Mouse (Mus musculus) mesoderm, embryonic 11.5 days (tissue): Measurements from ENCODE around the gene Hs1bp3.

ENCODE experiments used
- DNase-seq: peaks from one replicate; pipeline ENCODE4 v3.0.0-alpha.2; 2012; ENCODE audit warnings: low read depth, low spot score

Hs1bp3 gene

DNA sequence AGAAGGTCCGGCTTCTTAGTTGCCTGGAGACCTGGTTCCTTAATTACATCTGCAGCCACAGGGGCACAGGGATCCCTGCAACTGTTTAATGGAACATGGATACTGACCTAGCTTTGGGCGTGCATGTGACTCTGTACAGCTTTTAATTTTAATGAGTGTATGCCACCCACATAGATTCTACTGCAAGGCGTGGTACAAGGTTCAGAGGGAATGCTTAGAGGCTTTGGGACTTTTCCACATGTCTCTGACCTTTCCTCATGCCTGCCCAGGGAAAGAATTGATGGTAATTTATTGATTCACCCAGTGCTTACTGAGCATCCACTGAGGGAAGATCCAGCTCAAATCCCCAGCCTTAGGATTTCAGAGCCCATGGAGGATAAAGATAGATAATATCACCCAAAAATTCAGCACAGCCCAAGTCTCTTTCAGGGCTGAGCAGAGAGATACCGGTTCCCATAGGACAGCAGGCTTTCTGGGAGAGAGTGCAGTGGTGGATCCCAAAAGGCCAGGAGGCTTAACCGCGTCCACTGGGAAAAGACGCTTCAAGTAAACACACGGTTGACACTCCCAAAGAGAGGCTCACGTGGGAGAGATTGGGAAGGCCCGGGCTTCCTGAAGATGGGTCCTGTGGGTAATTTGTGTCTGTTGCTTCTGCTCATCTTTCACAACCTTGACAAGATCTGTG lies 23.5 kb downstream of the Hs1bp3 start:
- DNase-seq = no peak

DNA sequence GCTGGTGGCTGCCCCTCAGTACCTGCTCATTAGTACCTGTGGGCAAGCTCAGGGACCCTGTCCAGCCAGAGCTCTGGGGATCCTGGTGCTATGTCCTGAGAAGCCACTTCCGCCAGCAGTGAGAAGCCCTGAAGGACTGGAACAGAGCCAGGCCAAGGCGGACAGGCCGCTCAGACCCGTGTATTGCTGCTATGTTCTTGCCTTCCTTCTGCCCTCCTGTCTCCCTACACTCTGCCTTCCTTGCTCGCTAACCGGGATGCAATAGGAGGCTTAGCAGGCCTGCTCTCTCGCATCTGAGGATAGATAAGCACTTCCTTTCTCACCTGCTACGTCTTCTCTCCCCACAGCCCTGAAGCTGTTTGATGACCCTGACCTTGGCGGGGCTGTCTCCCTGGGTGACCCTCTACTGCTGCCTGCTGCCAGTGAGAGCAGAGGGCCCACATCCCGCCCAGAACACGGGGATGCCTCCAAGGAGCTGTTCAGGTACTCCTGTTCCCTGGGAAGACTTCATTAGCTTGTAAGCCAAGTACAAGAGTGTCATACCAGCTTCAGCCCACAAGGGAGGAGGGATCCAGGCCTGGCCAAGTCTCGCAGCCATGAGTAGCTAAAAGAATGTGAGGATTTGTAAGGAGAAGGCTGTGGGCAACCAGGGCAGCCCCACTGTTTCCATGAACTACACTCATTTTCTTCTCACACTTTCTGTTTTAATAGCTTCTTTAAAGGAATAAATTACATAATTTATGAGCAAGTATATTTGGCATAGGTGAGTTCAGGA lies 24.2 kb downstream of the Hs1bp3 start:
- DNase-seq = no peak

DNA sequence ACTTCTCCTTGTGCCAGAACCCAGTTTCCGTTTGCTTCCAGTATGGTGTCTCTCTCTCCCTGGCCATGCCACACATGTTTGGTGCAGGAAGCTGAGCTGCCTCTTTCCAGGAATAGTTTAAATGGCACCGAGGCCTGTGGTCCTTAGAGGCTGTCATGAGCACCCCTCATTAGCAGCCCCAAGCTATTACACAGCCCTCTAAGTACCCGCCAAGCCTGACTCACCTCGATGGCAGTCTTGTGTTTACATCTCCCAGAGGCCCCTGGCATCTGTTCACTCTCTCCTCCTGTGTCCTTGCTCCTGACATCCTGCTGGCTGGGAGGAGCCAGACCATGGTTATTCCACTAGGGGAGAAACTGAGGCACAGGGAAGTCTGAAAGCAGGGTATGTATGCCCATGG lies 25.3 kb downstream of the Hs1bp3 start:
- no peak for DNase-seq

- DNase-seq = no peak
Measured at GRCm38 (mm10) chr12:8338918-8339317, 25.7 kb downstream of the Hs1bp3 start.

- no peak for DNase-seq
Measured at GRCm38 (mm10) chr12:8339591-8340319, 26.5 kb downstream of the Hs1bp3 start.

GRCm38 (mm10) chr12:8341008-8341407 lies 27.8 kb downstream of the Hs1bp3 start:
- DNase-seq = no peak

- DNase-seq = no peak
Measured at GRCm38 (mm10) chr12:8343381-8343780, 30.1 kb downstream of the Hs1bp3 start.

DNA sequence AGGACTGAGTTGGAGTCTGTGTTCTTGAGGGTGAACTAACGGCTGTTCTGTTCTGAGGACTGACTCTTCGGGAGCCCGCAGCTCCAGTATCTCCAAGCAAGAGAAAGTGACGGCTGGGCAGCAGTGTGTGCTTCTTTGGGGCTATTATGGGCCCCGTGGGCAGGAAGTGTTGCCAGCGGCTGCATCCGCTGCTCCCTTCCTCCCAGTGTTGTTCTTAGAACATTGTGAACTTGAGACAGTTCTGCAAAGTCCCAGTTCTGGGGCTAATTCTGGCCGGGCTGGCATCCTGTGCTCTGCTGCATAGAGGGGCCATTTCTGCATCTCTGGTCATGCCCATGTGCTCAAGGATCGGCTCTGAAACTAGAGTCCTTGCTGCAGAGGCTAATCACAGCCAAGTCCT lies 31.7 kb downstream of the Hs1bp3 start:
- DNase-seq = no peak

DNA sequence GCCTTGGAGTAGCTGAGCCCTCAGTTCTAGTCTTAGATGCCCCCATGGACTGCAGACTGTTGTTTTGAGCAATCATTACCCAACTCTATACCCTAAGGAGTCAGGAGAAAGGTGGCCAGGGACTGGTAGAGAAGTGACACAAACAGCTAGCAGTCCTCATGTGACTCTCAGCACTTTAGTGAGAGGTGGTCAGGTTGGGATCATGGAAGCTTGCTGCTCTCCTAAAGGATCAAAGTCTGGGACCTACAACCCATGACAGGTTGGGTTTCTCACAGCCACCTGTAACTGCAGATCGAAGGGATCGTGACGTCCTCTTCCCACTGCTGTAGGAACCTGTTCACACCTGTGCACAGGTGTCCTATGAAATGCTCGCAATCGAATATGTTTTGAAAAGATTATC lies 32.3 kb downstream of the Hs1bp3 start:
- no peak for DNase-seq

- no peak for DNase-seq
Measured at GRCm38 (mm10) chr12:8347746-8348462, 34.7 kb downstream of the Hs1bp3 start.

DNA sequence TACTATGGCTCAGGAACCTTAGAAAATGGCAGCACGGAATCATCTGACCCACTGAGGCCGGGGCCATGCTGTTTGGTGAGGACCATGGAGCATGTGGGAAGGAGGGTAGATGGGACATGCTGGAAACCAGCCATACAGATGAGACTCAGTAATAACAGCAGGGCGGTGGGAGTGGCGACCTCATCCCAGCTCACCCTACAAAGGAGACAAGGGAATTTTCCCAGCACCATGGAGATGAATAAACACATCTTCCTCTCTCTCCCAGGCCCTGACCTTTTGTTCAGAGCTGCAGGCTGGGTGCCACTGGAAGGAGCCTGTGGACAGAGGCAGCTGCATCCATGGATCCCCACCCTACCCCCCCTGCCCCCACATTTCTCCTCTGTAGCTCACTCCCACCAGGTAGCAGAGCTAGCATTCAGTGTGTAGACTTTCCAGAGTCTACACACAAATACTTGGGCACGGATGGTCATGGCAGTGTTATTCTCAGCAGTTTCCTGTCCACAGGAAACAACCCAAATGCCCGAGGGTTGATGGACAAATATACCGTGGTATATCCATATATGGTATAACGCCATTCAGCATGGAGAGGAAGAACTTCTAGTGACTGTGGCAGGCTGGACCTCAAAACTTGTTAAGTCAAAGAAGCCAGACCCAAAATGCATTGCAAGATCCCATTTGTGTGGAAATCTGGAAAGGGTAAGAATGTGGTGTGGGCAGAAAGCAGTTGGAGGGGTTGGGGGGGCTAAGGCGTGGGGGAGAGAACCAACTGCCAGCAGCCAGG lies 35.7 kb downstream of the Hs1bp3 start:
- no peak for DNase-seq

DNA sequence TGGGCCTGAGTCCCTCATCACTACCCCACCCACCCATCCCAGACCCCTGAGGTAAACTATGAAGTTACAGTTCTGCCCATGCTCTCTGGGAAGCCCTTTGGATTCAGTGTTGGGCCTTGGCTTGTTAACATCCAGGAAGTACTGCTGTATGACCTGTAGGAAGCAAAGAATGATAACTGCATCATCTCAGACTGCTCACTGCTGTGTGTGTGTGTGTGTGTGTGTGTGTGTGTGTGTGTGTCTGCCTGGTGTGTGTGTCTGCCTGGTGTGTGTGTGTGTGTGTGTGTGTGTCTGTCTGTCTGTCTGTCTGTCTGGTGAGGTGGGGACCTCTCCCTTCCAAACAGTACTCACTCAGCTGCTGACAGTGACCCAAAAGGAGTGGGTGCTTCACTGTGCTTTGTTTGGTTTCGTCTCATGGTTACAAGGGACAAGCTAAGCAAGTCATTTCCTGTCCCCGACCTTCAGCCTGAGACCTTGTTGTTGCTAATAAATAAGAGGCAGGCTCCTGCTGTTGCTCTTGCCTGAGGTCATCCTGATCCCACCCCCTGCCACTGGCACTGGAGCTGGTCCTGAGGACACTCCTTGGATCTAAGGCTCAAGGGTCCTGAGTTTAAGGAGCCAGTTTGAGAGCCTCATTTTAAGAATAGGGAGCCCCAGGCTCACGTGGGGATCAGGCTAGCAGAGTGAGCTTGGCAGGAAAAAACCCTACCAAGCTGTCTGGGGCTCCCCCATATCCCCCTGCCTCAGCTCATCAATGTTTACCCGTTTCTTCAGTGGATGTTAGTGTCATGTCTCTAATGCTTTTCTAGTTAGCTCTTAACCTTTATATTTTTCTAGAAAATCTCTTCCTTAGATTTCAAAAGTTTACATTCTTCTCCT lies 38.0 kb downstream of the Hs1bp3 start:
- DNase-seq = no peak

DNA sequence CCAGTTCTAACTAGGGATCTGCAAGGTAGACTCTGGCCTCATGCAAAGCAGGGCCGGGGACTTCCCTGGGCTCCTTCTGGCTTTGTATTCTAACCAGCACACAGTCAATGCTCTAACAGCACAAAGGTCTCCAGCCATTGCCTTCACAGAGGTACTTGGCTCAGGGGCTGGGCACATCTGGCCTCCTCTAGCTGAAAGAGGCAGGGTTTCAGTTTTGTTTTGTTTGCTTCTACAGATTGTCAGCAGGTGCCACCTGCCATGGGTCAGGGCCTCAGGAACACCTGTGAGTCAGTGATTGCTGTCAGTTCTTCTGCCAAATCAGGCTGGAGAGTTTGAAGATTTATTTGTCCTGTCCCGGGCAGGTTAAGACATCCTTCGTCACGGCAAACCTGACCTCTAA lies 39.8 kb downstream of the Hs1bp3 start:
- no peak for DNase-seq

DNA sequence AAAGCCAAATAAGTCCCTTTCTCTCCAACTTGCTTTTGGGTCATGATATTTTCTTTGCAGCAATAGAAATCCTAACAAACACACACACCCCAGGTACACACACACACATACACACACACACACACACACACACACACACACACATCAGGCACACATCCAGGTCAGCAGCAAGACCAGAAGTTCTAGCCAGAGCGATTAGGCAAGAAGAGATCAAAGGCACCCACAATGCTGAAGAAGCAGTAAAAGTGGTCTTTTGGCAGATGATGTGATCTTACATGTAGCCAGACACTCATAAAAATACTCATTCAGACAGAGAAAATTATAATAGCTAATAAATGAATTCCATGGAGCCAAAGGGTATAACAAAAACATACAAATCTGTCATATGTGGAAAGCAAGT lies 41.0 kb downstream of the Hs1bp3 start:
- DNase-seq = no peak

GRCm38 (mm10) chr12:8355011-8355410 lies 41.8 kb downstream of the Hs1bp3 start:
- no peak for DNase-seq

- no peak for DNase-seq
Measured at GRCm38 (mm10) chr12:8357449-8357848, 44.2 kb downstream of the Hs1bp3 start.

DNA sequence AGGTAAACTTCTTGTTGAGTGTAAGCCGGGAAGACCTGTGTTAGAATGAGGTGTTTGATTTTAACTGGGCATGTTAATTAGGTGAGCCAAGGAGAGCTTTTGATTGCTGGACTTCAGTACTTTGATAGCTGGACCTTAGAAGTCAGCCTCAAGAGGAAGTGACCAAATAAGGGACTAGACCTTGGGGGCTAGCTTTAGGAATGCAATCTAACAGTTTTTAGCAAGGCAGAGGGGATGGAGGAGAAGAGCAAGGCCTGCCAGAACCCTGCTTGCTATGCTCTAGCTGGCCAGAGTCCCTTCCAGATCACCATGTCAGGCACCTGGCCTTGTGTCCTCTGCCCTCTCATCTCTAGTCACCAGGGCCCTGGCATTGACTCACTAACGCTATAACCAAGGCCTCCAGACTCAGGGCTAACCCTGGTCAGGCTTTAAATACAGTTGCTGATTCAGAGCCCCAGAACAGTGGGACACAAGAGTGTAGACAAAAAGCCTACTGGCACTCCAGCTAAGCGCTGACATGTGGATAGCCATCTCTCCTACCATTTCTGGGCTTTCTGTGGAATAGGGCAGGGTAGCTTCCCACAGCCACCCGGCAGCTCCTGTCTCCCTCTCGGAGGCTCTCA lies 45.2 kb downstream of the Hs1bp3 start:
- DNase-seq = no peak

DNA sequence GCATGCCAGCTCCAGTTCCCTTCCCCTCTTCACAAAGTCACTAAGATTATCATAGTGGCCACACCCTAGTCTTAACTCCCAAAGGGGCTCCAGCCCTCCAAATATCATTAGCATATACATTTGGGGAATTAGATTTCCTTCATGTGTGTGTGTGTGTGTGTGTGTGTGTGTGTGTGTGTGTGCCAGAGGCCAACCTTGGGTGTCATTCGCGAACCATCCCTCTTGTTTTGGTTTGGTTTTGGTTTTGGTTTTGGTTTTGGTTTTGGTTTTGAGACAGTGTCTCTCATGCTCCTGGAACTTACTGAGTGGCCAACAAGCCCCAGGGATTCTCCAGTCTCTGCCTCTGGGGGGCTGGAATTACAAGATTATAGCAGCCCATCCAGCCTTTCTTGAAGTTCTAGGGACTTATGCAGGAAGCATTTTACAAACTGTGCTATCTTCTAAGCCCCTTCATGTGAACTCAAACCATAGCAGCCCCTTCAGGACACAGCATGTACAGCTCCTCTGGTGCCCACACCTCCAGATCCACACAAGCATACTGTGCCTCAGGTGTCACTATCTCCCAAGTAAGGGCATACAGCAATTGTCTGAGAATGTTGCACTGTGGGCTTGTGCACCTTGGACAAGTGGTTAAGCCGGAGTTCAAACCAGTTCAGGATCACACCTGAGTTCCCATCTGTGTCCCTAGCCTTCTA lies 46.3 kb downstream of the Hs1bp3 start:
- no peak for DNase-seq

- no peak for DNase-seq
Measured at GRCm38 (mm10) chr12:8361866-8362265, 48.6 kb downstream of the Hs1bp3 start.
